Mouse (Mus musculus): Measurements from ENCODE around the gene Kcnt1. TPM values are rescaled to one million over a fixed set of nuclear protein-coding genes. Genes with fewer than 3 reads are reported as not detected.

Gene Kcnt1
- total RNA-seq, 2 experiments from 2014 or later, result 0.78 to 1.3 TPM

DNA sequence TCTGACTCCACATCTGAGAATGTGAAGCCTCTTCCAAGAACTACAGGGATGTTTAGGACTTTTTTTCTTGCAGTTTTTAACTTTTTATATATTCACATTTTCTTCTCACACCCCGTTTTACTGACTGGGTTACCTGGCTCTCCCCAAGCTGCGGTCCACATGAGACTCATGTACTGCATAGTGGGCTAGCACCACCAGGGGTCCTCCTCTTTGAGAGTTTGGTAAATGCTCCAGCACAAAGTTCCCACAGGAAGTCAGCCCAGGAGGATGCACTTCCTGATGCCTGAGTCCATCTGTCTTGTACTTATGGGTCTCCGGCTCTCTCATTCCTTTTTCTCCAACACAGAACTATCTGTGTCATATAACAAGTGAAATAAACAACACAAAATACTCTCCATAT is 84.4 kb downstream of the Kcnt1 start:
- intact Hi-C loops (cut with DNase I), result no loop called here
- DNase-seq, result peak; percentile 15 to 33

GRCm38 (mm10) chr2:25949291-25949690 is 85.8 kb downstream of the Kcnt1 start:
- intact Hi-C loops (cut with DNase I), result no loop called here
- DNase-seq, result no peak

Other genes with a start within 250 kb of the Kcnt1 start
- not detected for gene Ccdc183, start 246.1 kb upstream of the Kcnt1 start, total RNA-seq (2021)
- gene Tmem141, start 241.7 kb upstream of the Kcnt1 start, total RNA-seq (2021), result 10 to 100 TPM; 16.6 to 22.5 TPM
- gene Fcna, start 235.7 kb upstream of the Kcnt1 start, total RNA-seq (2021), result 1 to 10 TPM; 6.3 TPM
- gene Lcn8, start 210.6 kb upstream of the Kcnt1 start, total RNA-seq (2021), result 1 to 10 TPM; 1.1 TPM
- gene Lcn5, start 205.8 kb upstream of the Kcnt1 start, total RNA-seq (2021), result not detected
- gene Lcn6, start 186.9 kb upstream of the Kcnt1 start, total RNA-seq (2021), result not detected
- not detected for gene Lcn10, start 181.0 kb upstream of the Kcnt1 start, total RNA-seq (2021)
- gene Obp2a, start 163.7 kb upstream of the Kcnt1 start, total RNA-seq (2021), result not detected
- 10 to 100 TPM; 12.0 to 12.6 TPM for gene Bmyc, start 157.0 kb upstream of the Kcnt1 start, total RNA-seq (2021)
- not detected for gene Obp2b, start 126.7 kb upstream of the Kcnt1 start, total RNA-seq (2021)
- not detected for gene Lcn3, start 98.2 kb upstream of the Kcnt1 start, total RNA-seq (2021)
- gene Lcn11, start 86.7 kb upstream of the Kcnt1 start, total RNA-seq (2021), result not detected
- gene Gm13539, start 81.5 kb upstream of the Kcnt1 start, total RNA-seq (2021), result not detected
- gene Glt6d1, start 47.9 kb upstream of the Kcnt1 start, total RNA-seq (2021), result not detected
- not detected for gene Lcn9, start 40.6 kb upstream of the Kcnt1 start, total RNA-seq (2021)
- not detected for gene Sohlh1, start 16.5 kb upstream of the Kcnt1 start, total RNA-seq (2021)
- gene Camsap1, start 119.5 kb downstream of the Kcnt1 start, total RNA-seq (2021), result 10 to 100 TPM; 28.4 to 37.7 TPM
- 10 to 100 TPM; 82.3 to 86.5 TPM for gene Ubac1, start 158.0 kb downstream of the Kcnt1 start, total RNA-seq (2021)